Mouse (Mus musculus) liver, embryonic 14.5 days (tissue): ENCODE results near the gene Upk3bl. TPM values are rescaled to one million over a fixed set of nuclear protein-coding genes. Genes with fewer than 3 reads are reported as not detected.
"Not testable (repeated sequence)": the region's sequence is repeated elsewhere in the genome, so short reads cannot be mapped to it uniquely, and the experiment has no call there.

Experiments used
- ATAC-seq: fragments of 200-750 bp; cut with Nextera tagmentation; 2 replicates; pipeline ENCODE4 v1.8.0; 2017; ENCODE audit warnings: moderate number of reproducible peaks, mild to moderate bottlenecking, moderate library complexity; ENCODE audit not compliant: insufficient read depth
- DNase-seq, 3 experiments: peaks; one replicate each; pipeline ENCODE4 v3.0.0-alpha.2; 2012 to 2013; ENCODE audit warnings: low read depth in 3 of 3, low spot score in 3 of 3
- H3K27ac ChIP-seq: fragments of 300-500 bp; sonication (generic); 2 replicates; pipeline ENCODE4 v1.5.1; 2014; ENCODE audit warnings: moderate library complexity, mild to moderate bottlenecking, control low read depth, inconsistent platforms
- H3K27me3 ChIP-seq: fragments of 300-500 bp; sonication (generic); 2 replicates; pipeline ENCODE4 v1.6.1; 2014; ENCODE audit warnings: mild to moderate bottlenecking, low read length, moderate library complexity; ENCODE audit not compliant: control insufficient read depth, insufficient read depth
- H3K36me3 ChIP-seq: fragments of 300-500 bp; sonication (generic); replicated peaks from 2 replicates; pipeline ENCODE4 v1.6.1; 2014; ENCODE audit warnings: low read depth; ENCODE audit not compliant: control insufficient read depth, insufficient read depth
- H3K4me1 ChIP-seq, 2 experiments: fragments of 200-500 bp in 1 of 2; fragments of 300-500 bp in 1 of 2; sonication (generic) in 1 of 2; replicated peaks; 2 replicates each; pipeline ENCODE4 v1.6.1; 2012 to 2014; ENCODE audit warnings: antibody characterized with exemption in 1 of 2, inconsistent platforms in 1 of 2, low read length in 1 of 2; ENCODE audit not compliant: control insufficient read depth in 2 of 2, insufficient read depth in 2 of 2
- H3K4me2 ChIP-seq: fragments of 300-500 bp; sonication (generic); 2 replicates; pipeline ENCODE4 v1.6.1; 2014; ENCODE audit warnings: low read depth, mild to moderate bottlenecking, control low read depth, moderate library complexity
- H3K4me3 ChIP-seq, 2 experiments: fragments of 200-500 bp in 1 of 2; fragments of 300-500 bp in 1 of 2; sonication (generic) in 1 of 2; 2 replicates each; pipeline ENCODE4 v1.5.1; 2012 to 2014; ENCODE audit warnings: low read depth in 2 of 2, low read length in 2 of 2, mild to moderate bottlenecking in 2 of 2, control low read depth in 1 of 2, inconsistent platforms in 1 of 2, moderate library complexity in 1 of 2; ENCODE audit not compliant: insufficient read depth in 1 of 2
- H3K9ac ChIP-seq: fragments of 300-500 bp; sonication (generic); replicated peaks from 2 replicates; pipeline ENCODE4 v1.6.1; 2014; ENCODE audit warnings: mild to moderate bottlenecking, control low read depth, moderate library complexity
- H3K9me3 ChIP-seq: fragments of 300-500 bp; sonication (generic); 2 replicates; pipeline ENCODE4 v1.6.1; 2016; ENCODE audit warnings: low read length, mixed read lengths; ENCODE audit not compliant: control insufficient read depth
- CTCF ChIP-seq: IDR thresholded peaks from 2 replicates; pipeline ENCODE4 v1.5.1; 2016; ENCODE audit warnings: antibody characterized with exemption, low read depth, control low read depth
- EP300 ChIP-seq: IDR thresholded peaks from 2 replicates; pipeline ENCODE4 v1.6.1; 2016; ENCODE audit warnings: antibody characterized with exemption, low read depth
- WGBS: fragments of 180-500 bp; shearing (Covaris S2); extraction: QIAGEN DNeasy Blood & Tissue Kit; methylation state at CpG from one replicate; pipeline ENCODE4 v1.1.7; 2014; ENCODE audit not compliant: insufficient replicate concordance; 5-methylcytosine and 5-hydroxymethylcytosine counted together
- microRNA-seq: library from miRNA; unstranded; fragments of <30 nt; microRNA quantifications from one replicate; pipeline ENCODE4, GENCODE M21; 2016
- polyA plus RNA-seq, 2 experiments: library from polyadenylated mRNA; depleted of rRNA in 1 of 2; stranded (reverse) in 1 of 2; unstranded in 1 of 2; fragments of >200 nt; fragmentation: Nextera tagmentation in 1 of 2; extraction: Ambion mirVana in 1 of 2; gene quantifications; 2 replicates each; pipeline versions ENCODE4 v1.2.1 to v1.2.3; 2012 to 2014

The Upk3bl gene
- polyA plus RNA-seq, 2 experiments = 0.10 TPM; not detected in 1

DNA sequence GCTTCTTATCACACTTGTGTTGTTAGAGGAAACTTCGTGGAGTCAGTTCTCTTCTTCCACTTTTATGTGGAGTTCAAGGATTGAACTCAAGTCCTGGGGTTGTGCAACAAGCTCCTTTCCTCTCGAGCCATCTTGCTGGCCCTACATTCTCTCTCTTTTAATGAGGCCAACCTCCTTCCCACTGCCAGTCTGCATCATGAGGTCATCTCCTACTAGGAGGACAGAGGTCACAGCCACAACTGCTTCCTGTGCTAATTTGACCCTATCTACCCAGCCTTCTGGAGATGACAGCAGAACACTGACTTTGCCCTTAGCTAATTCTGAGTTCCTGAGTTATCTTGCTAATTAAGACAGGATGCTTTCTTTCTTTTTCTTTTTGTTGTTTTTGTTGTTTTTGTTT, 54.2 kb downstream of the Upk3bl start:
- Histone ChIP-seq H3K4me1 (0 out of 4 replicates have a peak, but pooled peaks cover 0 to 3% of the 10 kb centered on the region in 2 experiments), H3K9me3 (no peaks in the 10 kb centered on the region), H3K27ac (no peak overlapping the region), H3K4me2 (no peak overlapping the region), H3K36me3 (no peaks in the 10 kb centered on the region), H3K27me3 (no peaks in the 10 kb centered on the region), H3K9ac (no peak overlapping the region), H3K4me3 (no peak overlapping the region)
- DNase-seq = no peak
- 34% methylated on average over 2 of the region's 2 CpGs for WGBS
- TF ChIP-seq CTCF (no peak), EP300 (no peak)
- ATAC-seq = no peak

DNA sequence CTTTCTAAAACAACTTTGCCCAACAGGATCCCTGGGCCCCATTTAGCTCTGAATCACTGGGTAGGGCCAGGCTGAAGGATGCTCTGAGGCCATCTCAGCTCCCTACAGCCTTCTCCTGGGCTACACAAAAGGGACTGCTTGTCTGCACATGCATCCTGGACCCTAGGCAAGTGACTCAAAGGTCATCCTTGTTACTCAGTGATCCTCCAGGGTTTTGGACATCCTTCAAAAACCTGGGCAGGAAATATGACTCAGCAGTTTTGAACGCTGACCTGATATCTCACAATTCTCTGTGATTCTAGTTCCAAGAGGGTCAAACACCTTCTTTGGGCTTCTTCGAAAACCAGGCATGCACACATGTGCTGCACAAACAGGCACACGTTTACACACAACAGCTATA, 54.8 kb downstream of the Upk3bl start:
- ATAC-seq (no peak), DNase-seq (no peak)
- Histone ChIP-seq H3K27ac (no peak overlapping the region), H3K27me3 (no peaks in the 10 kb centered on the region), H3K9ac (no peak overlapping the region), H3K36me3 (no peaks in the 10 kb centered on the region), H3K9me3 (no peaks in the 10 kb centered on the region), H3K4me2 (no peak overlapping the region), H3K4me1 (0 out of 4 replicates have a peak, but pooled peaks cover 0 to 3% of the 10 kb centered on the region in 2 experiments), H3K4me3 (no peak overlapping the region)
- no peak for TF ChIP-seq CTCF
- TF ChIP-seq EP300 = no peak
- 40% methylated on average over 3 of the region's 3 CpGs for WGBS

DNA sequence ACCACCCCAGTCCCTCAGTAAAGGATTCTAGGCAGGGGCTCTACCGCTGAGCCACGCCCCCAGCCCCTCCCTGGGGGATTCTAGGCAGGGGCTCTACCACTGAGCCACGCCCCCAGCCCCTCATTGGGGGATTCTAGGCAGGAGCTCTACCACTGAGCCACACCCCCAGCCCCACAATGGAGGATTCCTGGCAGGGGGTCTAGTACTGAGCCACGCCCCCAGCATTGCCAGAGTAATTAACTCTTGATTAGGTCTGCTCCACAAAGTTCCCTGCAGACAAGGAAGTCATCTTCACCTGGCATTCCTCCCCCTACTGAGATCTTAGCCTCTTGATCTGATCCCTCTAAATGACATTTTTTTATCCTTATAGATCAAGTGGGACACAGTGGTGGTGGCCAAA, 59.3 kb downstream of the Upk3bl start:
- not testable (repeated sequence) for H3K4me2 ChIP-seq, H3K27ac ChIP-seq, H3K9ac ChIP-seq, ATAC-seq, H3K4me3 ChIP-seq, H3K27me3 ChIP-seq, H3K9me3 ChIP-seq, H3K36me3 ChIP-seq, DNase-seq
- WGBS = 35% methylated on average over 4 of the region's 4 CpGs
- peaks cover 3 to 16% of the 10 kb centered on the region in 2 experiments; a peak in 3 of 4 replicates for H3K4me1 ChIP-seq

Small RNAs within 50 kb of the gene (microRNA-seq; reads per million reads assigned to microRNA genes)
- gene Mir7035 = not detected

Other genes with a start within 250 kb of the Upk3bl start
- gene Srrm3, start 247.6 kb upstream of the Upk3bl start, polyA plus RNA-seq (2012; rRNA removed) = 0.01 and 0.27 TPM in 2 replicates
- not detected in 2 replicates for gene Srrm3, start 247.6 kb upstream of the Upk3bl start, polyA plus RNA-seq (2014; fragmentation: Nextera tagmentation; extraction: Ambion mirVana)
- 1.7 and 1.9 TPM in 2 replicates for gene Hspb1, start 166.6 kb upstream of the Upk3bl start, polyA plus RNA-seq (2012; rRNA removed)
- gene Hspb1, start 166.6 kb upstream of the Upk3bl start, polyA plus RNA-seq (2014; fragmentation: Nextera tagmentation; extraction: Ambion mirVana) = 1.7 and 1.8 TPM in 2 replicates
- gene Ywhag, start 119.9 kb upstream of the Upk3bl start, polyA plus RNA-seq (2012; rRNA removed) = 21.7 and 25.9 TPM in 2 replicates
- gene Ywhag, start 119.9 kb upstream of the Upk3bl start, polyA plus RNA-seq (2014; fragmentation: Nextera tagmentation; extraction: Ambion mirVana) = 26.3 and 30.1 TPM in 2 replicates
- 2.3 and 2.8 TPM in 2 replicates for gene Ssc4d, start 80.0 kb upstream of the Upk3bl start, polyA plus RNA-seq (2012; rRNA removed)
- gene Ssc4d, start 80.0 kb upstream of the Upk3bl start, polyA plus RNA-seq (2014; fragmentation: Nextera tagmentation; extraction: Ambion mirVana) = 1.5 and 2.1 TPM in 2 replicates
- 0.03 TPM in 1 of 2 replicates, not detected in the other for gene Zp3, start 74.4 kb upstream of the Upk3bl start, polyA plus RNA-seq (2012; rRNA removed)
- gene Zp3, start 74.4 kb upstream of the Upk3bl start, polyA plus RNA-seq (2014; fragmentation: Nextera tagmentation; extraction: Ambion mirVana) = not detected in 2 replicates
- gene Dtx2, start 59.7 kb upstream of the Upk3bl start, polyA plus RNA-seq (2012; rRNA removed) = 3.4 and 5.0 TPM in 2 replicates
- gene Dtx2, start 59.7 kb upstream of the Upk3bl start, polyA plus RNA-seq (2014; fragmentation: Nextera tagmentation; extraction: Ambion mirVana) = 5.1 and 5.4 TPM in 2 replicates
- 2.0 and 2.5 TPM in 2 replicates for gene Upk3b, start 16.0 kb upstream of the Upk3bl start, polyA plus RNA-seq (2012; rRNA removed)
- gene Upk3b, start 16.0 kb upstream of the Upk3bl start, polyA plus RNA-seq (2014; fragmentation: Nextera tagmentation; extraction: Ambion mirVana) = 2.1 and 2.4 TPM in 2 replicates
- 1.4 and 1.5 TPM in 2 replicates for gene Rasa4, start 29.4 kb downstream of the Upk3bl start, polyA plus RNA-seq (2012; rRNA removed)
- gene Rasa4, start 29.4 kb downstream of the Upk3bl start, polyA plus RNA-seq (2014; fragmentation: Nextera tagmentation; extraction: Ambion mirVana) = 0.85 and 0.93 TPM in 2 replicates
- 94.0 and 101 TPM in 2 replicates for gene Polr2j, start 62.1 kb downstream of the Upk3bl start, polyA plus RNA-seq (2012; rRNA removed)
- 160 and 167 TPM in 2 replicates for gene Polr2j, start 62.1 kb downstream of the Upk3bl start, polyA plus RNA-seq (2014; fragmentation: Nextera tagmentation; extraction: Ambion mirVana)
- gene Lrwd1, start 81.6 kb downstream of the Upk3bl start, polyA plus RNA-seq (2012; rRNA removed) = 42.7 and 45.2 TPM in 2 replicates
- gene Lrwd1, start 81.6 kb downstream of the Upk3bl start, polyA plus RNA-seq (2014; fragmentation: Nextera tagmentation; extraction: Ambion mirVana) = 34.1 and 37.8 TPM in 2 replicates
- 8.2 and 9.6 TPM in 2 replicates for gene Alkbh4, start 81.7 kb downstream of the Upk3bl start, polyA plus RNA-seq (2012; rRNA removed)
- 7.0 and 8.3 TPM in 2 replicates for gene Alkbh4, start 81.7 kb downstream of the Upk3bl start, polyA plus RNA-seq (2014; fragmentation: Nextera tagmentation; extraction: Ambion mirVana)
- 3.0 and 3.6 TPM in 2 replicates for gene Orai2, start 116.2 kb downstream of the Upk3bl start, polyA plus RNA-seq (2012; rRNA removed)
- gene Orai2, start 116.2 kb downstream of the Upk3bl start, polyA plus RNA-seq (2014; fragmentation: Nextera tagmentation; extraction: Ambion mirVana) = 2.2 and 3.0 TPM in 2 replicates
- 5.6 and 16.0 TPM in 2 replicates for gene Prkrip1, start 144.5 kb downstream of the Upk3bl start, polyA plus RNA-seq (2012; rRNA removed)
- gene Prkrip1, start 144.5 kb downstream of the Upk3bl start, polyA plus RNA-seq (2014; fragmentation: Nextera tagmentation; extraction: Ambion mirVana) = 25.0 and 32.2 TPM in 2 replicates
- 1.8 and 8.5 TPM in 2 replicates for gene Sh2b2, start 192.1 kb downstream of the Upk3bl start, polyA plus RNA-seq (2012; rRNA removed)
- gene Sh2b2, start 192.1 kb downstream of the Upk3bl start, polyA plus RNA-seq (2014; fragmentation: Nextera tagmentation; extraction: Ambion mirVana) = 1.4 and 1.5 TPM in 2 replicates